Mouse (Mus musculus) ES-Bruce4 (cell line): ENCODE results near the gene Runx3. TPM values are rescaled to one million over a fixed set of nuclear protein-coding genes. Genes with fewer than 3 reads are reported as not detected.

Experiments
- H3K27ac ChIP-seq: 2 replicates; pipeline ENCODE4 v1.5.1; 2012; ENCODE audit warnings: low read length, inconsistent platforms; ENCODE audit not compliant: insufficient read depth
- H3K27me3 ChIP-seq: 2 replicates; pipeline ENCODE4 v1.6.1; 2012; ENCODE audit warnings: mild to moderate bottlenecking, low read length, inconsistent platforms; ENCODE audit not compliant: control insufficient read depth, poor library complexity, insufficient read depth, severe bottlenecking
- H3K36me3 ChIP-seq: 2 replicates; pipeline ENCODE4 v1.6.1; 2012; ENCODE audit warnings: inconsistent platforms, mild to moderate bottlenecking, low read length, moderate library complexity; ENCODE audit not compliant: control insufficient read depth, poor library complexity, insufficient read depth, severe bottlenecking
- H3K4me1 ChIP-seq: one replicate; pipeline ENCODE4 v1.8.1; 2011; ENCODE audit warnings: low read length; ENCODE audit not compliant: control insufficient read depth, insufficient read depth
- H3K4me3 ChIP-seq: 2 replicates; pipeline ENCODE4 v1.5.1; 2011; ENCODE audit warnings: low read depth, mild to moderate bottlenecking, low read length
- H3K9ac ChIP-seq: 2 replicates; pipeline ENCODE4 v1.6.1; 2012; ENCODE audit warnings: low read depth, mild to moderate bottlenecking, inconsistent platforms; ENCODE audit not compliant: poor library complexity, severe bottlenecking
- H3K9me3 ChIP-seq: replicated peaks from 2 replicates; pipeline ENCODE4 v1.6.1; 2012; ENCODE audit warnings: mild to moderate bottlenecking, low read length, inconsistent platforms; ENCODE audit not compliant: control insufficient read depth, poor library complexity, insufficient read depth, severe bottlenecking
- CTCF ChIP-seq: IDR thresholded peaks from one replicate; pipeline ENCODE4 v1.8.1; 2011; ENCODE audit warnings: low read depth, low read length
- EP300 ChIP-seq: IDR thresholded peaks from 2 replicates; pipeline ENCODE4 v1.6.1; 2011; ENCODE audit warnings: low read depth, low read length; ENCODE audit not compliant: insufficient read depth
- POLR2A ChIP-seq: IDR thresholded peaks from one replicate; pipeline ENCODE4 v1.8.1; 2011; ENCODE audit warnings: low read length; ENCODE audit not compliant: insufficient read depth
- polyA plus RNA-seq: library from polyadenylated mRNA; stranded (reverse); fragments of >200 nt; gene quantifications from 2 replicates; pipeline ENCODE4 v1.2.4, GENCODE M21; 2011; ENCODE audit warnings: low read depth; ENCODE audit not compliant: missing spikeins, insufficient read depth, insufficient read length

Gene Runx3
- polyA plus RNA-seq, 1 experiment, result 0.76 TPM

DNA sequence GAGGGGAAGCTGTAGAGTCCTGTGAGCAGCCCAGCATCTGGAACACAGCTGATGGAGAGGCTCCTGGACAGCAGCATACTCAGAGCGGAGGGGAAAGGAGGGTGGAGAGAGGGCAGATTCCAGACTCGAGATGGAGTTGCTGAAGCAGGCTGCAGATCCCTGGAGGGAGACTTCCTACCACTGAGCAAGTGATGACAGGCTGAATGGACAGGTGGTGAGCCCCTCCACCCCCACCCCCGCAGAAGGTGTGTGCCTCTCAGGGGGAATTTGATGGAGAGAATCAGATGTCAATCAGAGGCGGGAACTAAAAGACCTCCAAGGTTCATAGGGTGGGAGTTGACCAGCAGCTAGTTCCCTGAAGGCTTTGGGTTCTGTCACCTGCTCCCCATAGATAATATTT, 13.5 kb upstream of the Runx3 start:
- H3K4me1 ChIP-seq, result no peaks in the 10 kb centered on the region
- H3K9me3 ChIP-seq, result no peaks in the 10 kb centered on the region
- H3K27me3 ChIP-seq, result no peaks in the 10 kb centered on the region
- no peak for TF ChIP-seq CTCF
- TF ChIP-seq EP300, result no peak
- no peak for TF ChIP-seq POLR2A
- H3K9ac ChIP-seq, result no peak overlapping the region
- no peak overlapping the region for H3K4me3 ChIP-seq
- no peaks in the 10 kb centered on the region for H3K36me3 ChIP-seq
- no peak overlapping the region for H3K27ac ChIP-seq

DNA sequence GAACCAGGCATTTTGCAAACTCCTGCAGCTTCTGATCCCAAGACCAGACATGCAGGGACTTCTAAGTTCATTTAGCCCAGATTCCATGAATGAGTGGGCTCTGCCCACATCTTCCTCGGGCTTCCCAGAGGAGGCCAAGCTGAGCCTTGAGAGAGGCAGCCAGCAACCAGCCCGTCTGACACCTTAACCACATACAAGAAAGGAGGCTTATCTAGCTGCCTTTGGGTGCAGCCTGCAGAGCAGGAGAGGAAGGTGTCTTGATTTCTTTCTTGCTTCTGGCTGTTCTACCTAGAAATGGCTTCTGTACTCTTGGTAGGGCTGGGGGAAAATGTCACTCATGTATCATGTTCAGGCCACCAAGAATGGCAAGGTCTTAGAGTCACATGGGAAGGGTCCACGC, 11.8 kb upstream of the Runx3 start:
- no peak overlapping the region for H3K9ac ChIP-seq
- H3K36me3 ChIP-seq, result no peaks in the 10 kb centered on the region
- no peaks in the 10 kb centered on the region for H3K9me3 ChIP-seq
- H3K4me1 ChIP-seq, result no peaks in the 10 kb centered on the region
- no peak overlapping the region for H3K4me3 ChIP-seq
- TF ChIP-seq POLR2A (no peak), CTCF (no peak), EP300 (no peak)
- no peaks in the 10 kb centered on the region for H3K27me3 ChIP-seq
- H3K27ac ChIP-seq, result no peak overlapping the region

- TF ChIP-seq EP300, result no peak
- no peak for TF ChIP-seq POLR2A
- no peak overlapping the region for H3K27ac ChIP-seq
- H3K9ac ChIP-seq, result no peak overlapping the region
- H3K4me1 ChIP-seq, result no peaks in the 10 kb centered on the region
- H3K9me3 ChIP-seq, result no peaks in the 10 kb centered on the region
- no peaks in the 10 kb centered on the region for H3K27me3 ChIP-seq
- no peaks in the 10 kb centered on the region for H3K36me3 ChIP-seq
- no peak overlapping the region for H3K4me3 ChIP-seq
These were observed 6.8 kb upstream of the Runx3 start for GRCm38 (mm10) chr4:135113656-135114055.

GRCm38 (mm10) chr4:135114301-135114700, 6.2 kb upstream of the Runx3 start:
- Histone ChIP-seq H3K36me3 (no peaks in the 10 kb centered on the region), H3K9ac (no peak overlapping the region), H3K9me3 (no peaks in the 10 kb centered on the region), H3K4me3 (no peak overlapping the region), H3K4me1 (no peaks in the 10 kb centered on the region), H3K27me3 (no peaks in the 10 kb centered on the region), H3K27ac (no peak overlapping the region)
- TF ChIP-seq EP300, result no peak
- no peak for TF ChIP-seq CTCF
- no peak for TF ChIP-seq POLR2A

DNA sequence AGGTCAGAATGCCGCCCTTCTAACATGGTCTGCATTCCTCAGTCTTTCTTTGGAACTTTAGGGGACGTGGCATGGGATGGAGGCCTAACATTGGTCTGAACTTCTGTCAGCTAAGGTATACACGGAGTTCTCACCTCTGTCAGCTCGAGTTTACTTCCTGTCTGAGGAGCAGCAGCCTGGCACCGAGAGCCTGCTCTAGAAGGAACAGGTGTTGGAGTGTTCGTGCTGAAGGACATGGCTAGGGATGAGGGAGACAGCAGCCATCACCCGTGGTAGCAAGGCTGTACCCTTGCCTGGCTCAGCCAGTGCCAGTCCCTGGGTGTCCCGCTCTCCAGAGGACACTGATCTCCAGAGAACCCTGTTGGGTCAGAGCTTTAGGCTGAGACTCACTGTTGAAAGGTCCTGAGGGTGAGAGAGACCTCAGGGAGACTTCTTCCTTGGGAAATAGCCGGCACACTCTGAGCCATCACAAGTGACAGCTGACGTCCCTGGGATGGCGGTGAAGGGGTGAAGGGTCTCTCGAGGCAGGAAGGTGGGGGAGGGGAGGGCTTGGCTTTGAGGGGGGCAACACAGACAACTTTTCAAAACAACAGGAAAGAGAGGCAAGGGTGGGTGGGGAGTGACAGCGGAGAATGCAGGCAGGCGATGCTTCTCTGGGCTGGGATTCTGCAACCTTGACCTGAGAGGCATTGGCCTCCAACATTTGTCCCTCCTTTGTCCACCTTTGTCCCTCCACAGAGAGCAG, 4.9 kb upstream of the Runx3 start:
- no peak overlapping the region for H3K4me3 ChIP-seq
- no peaks in the 10 kb centered on the region for H3K27me3 ChIP-seq
- no peak overlapping the region for H3K9ac ChIP-seq
- no peaks in the 10 kb centered on the region for H3K4me1 ChIP-seq
- TF ChIP-seq CTCF, result no peak
- TF ChIP-seq EP300, result no peak
- TF ChIP-seq POLR2A, result no peak
- no peak overlapping the region for H3K27ac ChIP-seq
- H3K9me3 ChIP-seq, result no peaks in the 10 kb centered on the region
- no peaks in the 10 kb centered on the region for H3K36me3 ChIP-seq

DNA sequence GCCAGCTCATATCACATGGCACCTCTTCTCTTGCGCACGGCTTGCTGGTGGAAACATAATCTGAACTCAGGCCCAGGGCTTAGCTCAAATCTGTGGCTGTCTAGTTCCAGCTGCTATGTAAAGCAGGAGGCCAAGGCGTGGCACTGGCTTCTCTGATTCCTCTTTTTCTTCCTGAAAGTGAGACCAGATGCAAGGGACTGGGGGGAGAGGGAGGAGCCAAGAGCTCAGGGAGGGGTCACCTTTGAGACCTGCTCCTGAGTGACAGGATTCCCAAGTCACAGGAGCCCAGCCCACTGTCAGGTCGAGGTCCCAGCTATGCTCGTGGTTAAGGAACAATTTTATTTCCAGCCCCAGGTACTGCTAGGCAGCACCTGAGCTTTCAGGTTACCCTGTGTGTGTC, 4.1 kb upstream of the Runx3 start:
- H3K4me3 ChIP-seq, result no peak overlapping the region
- no peaks in the 10 kb centered on the region for H3K9me3 ChIP-seq
- no peaks in the 10 kb centered on the region for H3K4me1 ChIP-seq
- no peak for TF ChIP-seq POLR2A
- TF ChIP-seq EP300, result no peak
- TF ChIP-seq CTCF, result no peak
- H3K36me3 ChIP-seq, result no peaks in the 10 kb centered on the region
- no peaks in the 10 kb centered on the region for H3K27me3 ChIP-seq
- no peak overlapping the region for H3K27ac ChIP-seq
- no peak overlapping the region for H3K9ac ChIP-seq
